Mouse (Mus musculus): ENCODE results near the gene Upk1a. TPM values are rescaled to one million over a fixed set of nuclear protein-coding genes. Genes with fewer than 3 reads are reported as not detected.

Gene Upk1a
- total and polyA plus RNA-seq, 3 experiments = 0.54 to 1.6 TPM; not detected in 1

- no peak for TF ChIP-seq TAL1 (IDR thresholded peaks at IDR 0.05; ENCODE audit: low read length)
- no peak for TF ChIP-seq BHLHE40 (IDR thresholded peaks at IDR 0.05; ENCODE audit: borderline replicate concordance, low read depth, low read length)
- TF ChIP-seq TCF12 (IDR thresholded peaks at IDR 0.05; ENCODE audit: low read depth, low read length) = no peak
- no peak for TF ChIP-seq NRF1 (IDR thresholded peaks at IDR 0.05; ENCODE audit: insufficient read depth, low read depth, low read length, poor library complexity, severe bottlenecking)
Observed at GRCm38 (mm10) chr7:30593579-30594509, 18.8 kb downstream of the Upk1a start (continued).

- Histone ChIP-seq H3K36me3 (ENCODE audit: control insufficient read depth in 1 of 2, insufficient read depth in 2 of 2, low read length in 2 of 2) (peaks cover 0 to 11% of the 10 kb centered on the region in 2 experiments; a peak in 2 of 4 replicates), H3K4me3 (ENCODE audit: control insufficient read depth in 1 of 2, insufficient read depth in 1 of 2, low read depth in 2 of 2, low read length in 2 of 2) (peak overlapping the region; percentile 28 to 40), H3K4me1 (ENCODE audit: control insufficient read depth in 1 of 2, insufficient read depth in 2 of 2, low read length in 2 of 2) (peaks cover 10 to 38% of the 10 kb centered on the region in 2 experiments; a peak in 3 of 4 replicates), H3K9me3 (replicated peaks; ENCODE audit: insufficient read depth, low read length) (no peaks in the 10 kb centered on the region), H3K79me2 (ENCODE audit: control insufficient read depth, insufficient read depth, low read length, poor library complexity) (peaks cover 16% of the 10 kb centered on the region), H3K9ac (ENCODE audit: control insufficient read depth, low read depth, low read length, poor library complexity, severe bottlenecking) (peak overlapping the region; percentile 56), H3K27ac (ENCODE audit: control insufficient read depth, low read depth, low read length) (peak overlapping the region; percentile 84), H3K27me3 (ENCODE audit: control insufficient read depth in 1 of 2, insufficient read depth in 2 of 2, low read length in 2 of 2) (no peaks in the 10 kb centered on the region)
- DNase-seq (ENCODE audit: low read depth, low spot score) = peak; percentile 90
- TF ChIP-seq MEF2A (IDR thresholded peaks at IDR 0.05; ENCODE audit: extremely low read depth, insufficient replicate concordance, low read depth, low read length, poor library complexity, severe bottlenecking) (no peak), KAT2A (conservative IDR thresholded peaks at IDR 0.05; ENCODE audit: low read depth, low read length) (no peak), HCFC1 (IDR thresholded peaks at IDR 0.05; ENCODE audit: low read depth, low read length) (peak; percentile 41; the same call in 1 of the 2 replicates), TCF12 (IDR thresholded peaks at IDR 0.05; ENCODE audit: low read depth, low read length) (no peak), JUND (IDR thresholded peaks at IDR 0.05; ENCODE audit: low read depth, low read length) (no peak), BHLHE40 (IDR thresholded peaks at IDR 0.05; ENCODE audit: borderline replicate concordance, low read depth, low read length) (no peak), TAL1 (IDR thresholded peaks at IDR 0.05; ENCODE audit: low read length) (no peak), RCOR1 (IDR thresholded peaks at IDR 0.05; ENCODE audit: low read depth, low read length) (no peak; the same call in 1 of the 2 replicates), USF1 (IDR thresholded peaks at IDR 0.05; ENCODE audit: low read depth, low read length) (no peak), GABPA (IDR thresholded peaks at IDR 0.05; ENCODE audit: low read depth, low read length) (no peak), MAX (IDR thresholded peaks at IDR 0.05; ENCODE audit: low read length) (no peak; the same call in 1 of the 2 replicates), USF2 (IDR thresholded peaks at IDR 0.05; ENCODE audit: borderline replicate concordance in 1 of 2, insufficient read depth in 1 of 2, low read depth in 1 of 2, low read length in 2 of 2) (no peak), EP300 (IDR thresholded peaks at IDR 0.05; ENCODE audit: low read depth in 1 of 2, low read length in 2 of 2) (no peak), MYB (IDR thresholded peaks at IDR 0.05; ENCODE audit: low read depth, low read length) (no peak), MXI1 (IDR thresholded peaks at IDR 0.05; ENCODE audit: low read depth, low read length) (no peak; the same call in 1 of the 2 replicates), POLR2AphosphoS5 (IDR thresholded peaks at IDR 0.05; ENCODE audit: borderline replicate concordance, low read depth, low read length) (no peak), ELF1 (IDR thresholded peaks at IDR 0.05; ENCODE audit: low read depth, low read length) (0 out of 2 replicates have a peak, but pooled peaks have one; percentile 17), ZKSCAN1 (IDR thresholded peaks at IDR 0.05; ENCODE audit: low read depth, low read length) (no peak), ZNF384 (IDR thresholded peaks at IDR 0.05; ENCODE audit: low read depth, low read length) (no peak), CHD2 (IDR thresholded peaks at IDR 0.05; ENCODE audit: low read length) (no peak), GATA1 (IDR thresholded peaks at IDR 0.05; ENCODE audit: low read depth, low read length) (no peak), NRF1 (IDR thresholded peaks at IDR 0.05; ENCODE audit: insufficient read depth, low read depth, low read length, poor library complexity, severe bottlenecking) (no peak), SMC3 (IDR thresholded peaks at IDR 0.05; ENCODE audit: low read depth, low read length) (no peak), ETS1 (IDR thresholded peaks at IDR 0.05; ENCODE audit: low read depth, low read length) (no peak), RAD21 (IDR thresholded peaks at IDR 0.05; ENCODE audit: low read depth, low read length) (no peak), POLR2AphosphoS2 (IDR thresholded peaks at IDR 0.05; ENCODE audit: low read length) (no peak), MYC (IDR thresholded peaks at IDR 0.05; ENCODE audit: low read depth, low read length) (peak; percentile 74), UBTF (IDR thresholded peaks at IDR 0.05; ENCODE audit: borderline replicate concordance, insufficient read depth, low read depth, low read length) (no peak), SIN3A (IDR thresholded peaks at IDR 0.05; ENCODE audit: low read length) (no peak), MAFK (IDR thresholded peaks at IDR 0.05; ENCODE audit: borderline replicate concordance, low read depth, low read length) (no peak)
Observed at GRCm38 (mm10) chr7:30592772-30593423, 19.7 kb downstream of the Upk1a start.

Measured in MEL (cell line).